Mouse (Mus musculus) c-Kit-negative CD71-positive TER-119-positive erythroid progenitor cells, embryonic 14.5 days (primary cell): ENCODE results near the gene Olfr1195.
"Not testable (repeated sequence)": the region's sequence is repeated elsewhere in the genome, so short reads cannot be mapped to it uniquely, and the experiment has no call there.

ENCODE experiments used
- DNase-seq: peaks from one replicate; pipeline ENCODE4 v3.0.0-alpha.2; 2013; ENCODE audit warnings: low read depth, low spot score

Olfr1195 gene

GRCm38 (mm10) chr2:88689087-88689486, at the start of gene Olfr1195:
TSS of gene Olfr1195 (minus strand) at chr2:88689187.
- no peak for DNase-seq

- no peak for DNase-seq
Observed at GRCm38 (mm10) chr2:88732266-88732665, 43.3 kb upstream of the Olfr1195 start, which contains the start of gene Olfr1197. TSS of gene Olfr1197 (minus strand) at chr2:88732366.

- DNase-seq = no peak
Observed at GRCm38 (mm10) chr2:88704497-88704896, 15.5 kb upstream of the Olfr1195 start, which contains the start of gene Olfr1196. TSS of gene Olfr1196 (minus strand) at chr2:88704597.

- not testable (repeated sequence) for DNase-seq
Observed at GRCm38 (mm10) chr2:88675328-88675727, 13.7 kb downstream of the Olfr1195 start, which contains the start of gene Olfr1193. TSS of gene Olfr1193 (plus strand) at chr2:88675628.

GRCm38 (mm10) chr2:88648209-88648608, 40.8 kb downstream of the Olfr1195 start, which contains the start of gene Olfr1192-ps1:
TSS of gene Olfr1192-ps1 (plus strand) at chr2:88648509.
- DNase-seq = no peak

- not testable (repeated sequence) for DNase-seq
Observed at GRCm38 (mm10) chr2:88640242-88640641, 48.7 kb downstream of the Olfr1195 start, which contains the start of gene Olfr1191-ps1. TSS of gene Olfr1191-ps1 (plus strand) at chr2:88640542.
